Mouse (Mus musculus): ENCODE data around the gene St7l.
"Not testable (repeated sequence)": the region's sequence is repeated elsewhere in the genome, so short reads cannot be mapped to it uniquely, and the experiment has no call there.

The St7l gene

DNA sequence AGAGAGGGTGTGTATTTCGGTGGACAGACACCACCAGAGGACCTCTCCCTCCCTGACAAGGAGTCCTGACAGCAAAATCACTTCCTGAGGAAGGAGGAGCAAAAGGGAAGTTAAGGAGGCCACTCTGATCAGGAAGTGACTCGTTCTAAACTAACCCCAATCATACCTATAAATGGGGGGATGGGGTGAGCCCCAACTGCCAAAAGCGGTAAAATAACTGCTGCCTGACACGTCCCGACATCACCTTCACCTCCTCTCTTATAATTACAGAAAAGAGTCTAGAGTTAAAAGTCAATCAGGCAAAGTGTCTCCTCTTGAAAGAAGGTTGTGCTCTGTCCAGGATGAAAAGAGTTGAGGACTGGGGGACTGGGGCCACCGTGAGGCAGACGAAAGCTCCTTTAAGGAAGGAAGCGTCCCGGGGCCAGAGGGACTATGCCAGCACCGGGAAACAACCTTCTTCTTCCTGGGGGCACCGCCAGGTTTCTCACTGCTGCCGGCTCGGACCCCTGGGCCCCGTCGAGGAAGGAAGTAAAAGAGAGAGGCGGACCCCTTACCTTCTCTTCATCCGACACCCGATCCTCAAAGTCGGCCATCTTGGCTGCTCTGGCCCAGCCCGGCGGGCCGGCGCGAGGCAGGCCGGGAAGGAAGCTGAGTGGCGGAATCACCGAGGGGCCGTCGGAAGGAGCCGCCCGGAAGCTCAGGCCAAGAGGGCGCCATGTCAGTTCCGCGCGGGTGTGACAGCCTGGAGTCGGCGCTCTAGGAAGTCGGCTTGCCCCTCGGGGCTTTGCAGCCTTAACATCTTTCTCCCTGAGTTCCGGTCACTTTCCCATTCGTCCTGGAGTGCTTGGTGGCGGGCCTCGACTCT, at the start of gene St7l, which contains the start of gene Capza1:
Gene St7l, plus strand, starts transcription at position 220 of the 865 bp plus-strand sequence.
Gene Capza1, minus strand, starts transcription at position 720 of the 865 bp plus-strand sequence.
- DNase-seq = peak; percentile 92

DNA sequence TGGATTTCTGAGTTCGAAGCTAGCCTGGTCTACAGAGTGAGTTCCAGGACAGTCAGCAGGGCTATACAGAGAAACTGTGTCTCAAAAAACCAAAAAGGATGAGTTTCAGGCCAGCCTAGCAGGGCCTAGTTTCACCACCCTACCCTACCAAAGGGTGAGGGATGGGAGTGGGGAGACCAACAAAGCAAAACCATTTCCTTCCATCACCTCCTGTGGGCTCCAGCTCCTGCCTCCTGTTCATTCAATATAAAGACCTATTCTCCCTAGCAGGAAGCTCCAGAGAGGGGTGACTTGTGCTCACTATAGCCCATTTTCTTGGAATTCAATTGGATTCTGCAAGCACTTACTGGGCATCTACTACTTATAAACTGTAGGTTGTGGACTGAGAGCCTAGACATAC, 49.1 kb upstream of the St7l start:
- DNase-seq = no peak

DNA sequence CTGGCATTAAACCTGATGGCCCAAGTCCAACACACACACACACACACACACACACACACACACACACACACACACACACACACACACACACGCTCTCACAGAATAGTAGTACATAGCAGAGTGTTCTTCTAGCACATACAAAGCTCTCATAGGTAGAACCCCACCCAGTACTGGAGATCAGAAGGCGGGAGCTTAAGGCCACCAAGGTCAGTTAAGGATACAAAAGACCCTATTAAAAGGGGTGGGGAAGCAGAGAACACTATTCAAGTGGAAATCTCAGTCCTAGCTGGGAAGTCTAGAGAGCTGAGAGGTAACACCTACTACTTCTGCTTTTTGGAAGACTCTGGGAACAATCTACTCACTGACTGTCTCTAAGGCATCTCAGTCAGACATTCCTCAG, 48.5 kb upstream of the St7l start:
- no peak for DNase-seq

DNA sequence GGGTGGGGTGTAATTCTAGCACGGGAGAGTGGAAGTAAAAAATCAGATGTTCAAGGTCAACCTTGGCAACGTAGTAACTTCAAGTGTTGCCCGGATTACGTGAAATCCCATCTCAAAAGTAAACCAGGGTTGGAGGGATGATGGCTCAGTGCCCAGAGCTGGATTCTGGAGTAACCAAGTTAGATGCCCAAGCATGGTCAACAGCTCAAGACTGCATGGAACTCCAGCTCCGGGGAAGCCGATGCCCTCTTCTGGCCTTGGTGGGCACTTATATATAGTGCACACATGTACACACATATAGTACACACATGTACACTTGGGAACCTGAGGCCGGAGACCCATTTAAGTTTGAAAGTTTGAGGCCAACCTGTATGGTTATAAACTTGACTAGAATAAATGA, 47.7 kb upstream of the St7l start:
- no peak for DNase-seq

DNA sequence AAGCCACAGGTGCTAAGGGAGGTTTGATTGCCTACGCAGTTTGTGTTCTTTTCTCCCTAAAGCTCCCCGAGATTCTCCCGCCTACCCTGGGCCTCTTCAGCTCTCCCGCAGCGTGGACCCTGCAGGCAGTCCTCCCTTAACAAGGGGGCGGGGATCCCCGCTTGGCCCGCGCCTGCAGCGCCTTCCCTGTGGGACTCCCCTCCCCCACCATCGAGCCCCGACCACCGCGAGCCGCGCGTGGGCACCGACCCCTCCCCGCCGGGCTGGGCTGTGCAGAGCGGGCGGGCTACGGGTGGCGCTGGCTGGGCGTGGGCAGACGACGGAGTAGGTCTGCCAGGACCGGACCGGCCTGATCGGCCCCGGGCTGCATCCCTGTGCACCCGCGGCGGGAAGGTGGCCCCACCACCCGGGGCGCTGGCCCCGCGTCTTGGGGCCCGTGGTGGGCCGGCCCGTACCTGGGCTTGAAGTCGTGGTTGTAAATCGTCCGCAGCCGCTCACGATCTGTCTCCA, 46.3 kb upstream of the St7l start:
- peak; percentile 62 for DNase-seq

DNA sequence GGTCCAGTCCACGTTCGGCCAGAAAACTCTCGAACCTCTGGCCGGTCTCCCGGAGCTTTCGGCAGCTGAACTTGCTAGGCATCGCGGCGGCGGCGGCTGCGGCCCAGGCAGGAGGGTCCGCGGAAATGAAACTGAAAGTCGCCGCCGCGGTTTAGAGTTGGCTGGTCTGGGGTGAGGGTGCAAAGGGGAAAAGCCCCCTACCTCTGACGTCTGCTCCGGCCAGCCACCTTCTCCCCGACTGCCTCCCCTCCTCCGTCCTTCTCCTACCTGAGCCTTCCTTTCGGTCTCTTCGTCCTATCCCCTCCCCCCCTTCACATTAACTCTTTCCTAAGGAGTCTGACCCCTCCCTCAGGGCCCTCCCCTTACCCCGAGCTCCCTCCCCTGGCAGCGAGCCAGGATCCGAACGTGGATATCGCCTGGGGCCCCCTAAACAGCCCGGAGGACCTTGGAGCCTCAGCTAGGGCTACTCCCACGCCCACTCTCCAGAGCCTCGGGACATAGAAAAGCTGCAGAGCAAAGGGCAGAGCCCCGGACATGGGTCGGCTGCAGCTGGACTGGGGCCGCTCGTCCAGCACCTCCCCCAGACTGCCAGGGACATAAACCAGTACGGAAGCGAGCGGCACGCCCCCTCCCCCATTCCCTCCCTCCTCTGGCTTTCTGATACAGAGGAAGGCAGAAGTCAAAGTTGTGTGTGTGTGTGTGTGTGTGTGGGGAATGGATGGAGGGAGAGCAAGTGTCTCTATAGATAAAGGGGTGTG, 45.6 kb upstream of the St7l start, which contains the start of gene Mov10:
Gene Mov10, minus strand, starts transcription at position 573 of the 758 bp plus-strand sequence.
- peak; percentile 84 for DNase-seq

DNA sequence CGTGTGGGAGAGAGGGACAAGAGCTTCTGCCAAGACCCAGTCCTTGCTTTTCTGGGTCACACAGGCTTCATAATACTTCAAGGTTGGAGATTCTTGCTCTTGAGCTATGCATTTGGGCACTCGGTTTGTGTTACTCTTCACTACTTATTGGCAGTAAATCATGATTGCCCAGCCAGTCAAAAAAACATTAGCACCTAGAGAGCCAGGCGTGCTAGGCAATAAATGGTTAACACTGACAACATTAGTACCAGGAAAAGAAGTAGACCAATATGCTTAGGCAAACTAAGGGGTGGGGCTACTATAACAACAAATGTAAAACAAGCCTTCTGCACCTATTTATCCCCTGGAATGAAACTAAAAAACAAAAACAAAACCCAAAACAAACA, 45.1 kb upstream of the St7l start:
- no peak for DNase-seq

DNA sequence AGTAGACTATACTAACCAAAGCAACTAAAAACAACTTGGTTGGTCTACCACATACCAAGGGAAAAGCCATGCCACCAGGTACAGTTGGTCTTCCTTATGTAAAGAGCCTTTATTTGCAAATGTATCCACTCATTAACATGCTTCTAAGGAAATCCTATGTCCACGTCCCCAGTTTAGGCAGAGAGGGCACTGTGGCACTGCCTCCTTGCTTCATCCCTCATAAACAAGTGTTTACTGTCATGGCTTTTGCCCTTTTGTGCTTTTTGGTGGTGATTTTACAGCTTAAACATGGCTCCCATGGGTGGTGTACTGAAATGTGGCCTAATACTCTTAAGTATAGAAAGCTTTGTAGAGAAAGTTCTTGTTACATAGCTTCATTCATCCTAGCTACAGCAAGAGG, 43.4 kb upstream of the St7l start:
- DNase-seq = no peak

DNA sequence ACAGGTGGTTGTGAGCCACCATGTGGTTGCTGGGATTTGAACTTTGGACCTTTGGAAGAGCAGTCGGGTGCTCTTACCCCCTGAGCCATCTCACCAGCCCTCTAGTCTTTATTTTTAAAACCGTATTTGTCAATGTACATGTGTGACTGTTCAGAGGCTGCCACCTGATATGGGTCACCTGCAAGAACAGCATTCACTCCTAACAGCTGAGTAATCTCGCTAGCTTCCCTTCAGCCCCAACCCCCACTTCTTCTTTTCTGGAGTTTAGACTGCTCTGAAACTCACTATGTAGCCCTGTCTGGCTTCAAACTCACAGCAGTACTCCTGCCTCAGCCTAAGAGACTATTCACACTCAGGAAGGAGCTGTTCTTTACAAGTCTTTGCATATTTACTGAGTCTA, 41.4 kb upstream of the St7l start:
- DNase-seq = no peak

DNA sequence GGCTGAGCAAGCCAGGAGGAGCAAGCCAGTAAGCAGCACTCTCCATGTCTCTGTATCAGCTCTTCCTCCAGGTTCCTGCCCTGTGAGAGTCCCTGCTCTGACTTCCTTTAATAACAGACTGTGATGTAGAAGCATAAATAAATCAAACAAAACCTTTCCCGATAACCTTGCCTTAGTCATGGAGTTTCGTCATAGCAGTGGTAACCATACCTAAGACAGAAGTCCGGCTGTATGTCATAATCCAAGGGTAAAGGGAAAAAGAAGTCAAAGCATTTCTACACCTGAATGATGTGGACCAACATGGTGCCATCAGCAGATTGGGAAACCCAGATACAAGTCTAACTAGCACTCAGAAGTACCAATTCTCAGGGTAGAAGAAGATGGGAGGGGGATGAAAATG, 28.0 kb upstream of the St7l start:
- no peak for DNase-seq

DNA sequence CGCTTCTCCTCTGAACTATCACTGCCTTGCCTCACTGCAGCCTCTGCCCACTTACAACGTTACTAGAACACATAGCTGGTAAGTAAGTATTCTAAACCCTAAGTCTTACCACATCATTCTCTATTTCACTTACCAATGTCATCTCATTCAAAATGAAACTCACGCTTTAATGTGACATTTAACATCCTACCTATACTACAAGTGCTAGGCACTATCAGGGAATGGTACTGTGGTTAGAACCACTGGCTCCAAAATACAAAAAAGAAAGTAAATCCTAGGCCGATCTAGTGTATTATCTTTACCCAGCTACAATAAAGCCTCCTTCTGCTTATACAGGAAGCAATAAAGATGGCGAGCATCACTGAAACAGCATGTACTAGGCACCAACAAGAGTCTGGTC, 22.8 kb upstream of the St7l start:
- DNase-seq = no peak

DNA sequence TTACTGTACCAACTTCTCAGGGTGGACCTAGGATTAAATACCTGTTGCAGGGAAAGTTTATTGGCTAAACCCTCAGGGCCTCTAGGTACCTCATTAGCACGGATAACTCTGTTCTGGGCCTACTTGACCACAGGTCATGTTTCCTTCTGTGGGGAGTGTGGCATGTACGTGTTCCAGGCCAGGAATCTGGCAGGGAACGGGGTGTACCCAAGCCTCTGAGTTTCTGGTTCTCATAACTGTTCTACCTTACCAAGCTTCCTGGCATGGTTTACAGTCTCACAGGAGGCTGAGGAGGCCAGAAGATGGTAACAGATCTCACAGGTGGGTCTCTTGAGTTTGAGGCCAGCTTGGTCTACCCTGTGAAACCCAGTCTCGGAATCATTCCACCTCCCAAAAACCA, 17.2 kb upstream of the St7l start:
- DNase-seq = no peak

DNA sequence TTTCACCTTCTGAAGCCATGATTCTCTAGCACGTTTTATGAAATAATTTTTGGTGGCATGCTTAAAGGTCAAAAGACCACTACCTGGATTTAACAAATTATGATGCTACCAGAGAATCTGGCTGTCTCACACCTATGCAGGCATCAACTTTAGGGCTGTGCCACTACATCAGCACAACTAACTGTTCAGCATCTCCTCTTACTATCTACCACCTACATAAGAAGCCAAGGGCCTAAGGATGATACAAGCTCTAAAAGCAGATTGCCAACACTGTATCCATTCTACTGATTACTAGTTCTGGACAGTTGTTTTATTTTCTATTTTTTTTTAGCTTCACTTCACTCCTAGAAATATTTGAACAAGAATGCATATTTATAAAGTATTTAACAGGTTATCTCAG, 9.3 kb upstream of the St7l start:
- DNase-seq = no peak

DNA sequence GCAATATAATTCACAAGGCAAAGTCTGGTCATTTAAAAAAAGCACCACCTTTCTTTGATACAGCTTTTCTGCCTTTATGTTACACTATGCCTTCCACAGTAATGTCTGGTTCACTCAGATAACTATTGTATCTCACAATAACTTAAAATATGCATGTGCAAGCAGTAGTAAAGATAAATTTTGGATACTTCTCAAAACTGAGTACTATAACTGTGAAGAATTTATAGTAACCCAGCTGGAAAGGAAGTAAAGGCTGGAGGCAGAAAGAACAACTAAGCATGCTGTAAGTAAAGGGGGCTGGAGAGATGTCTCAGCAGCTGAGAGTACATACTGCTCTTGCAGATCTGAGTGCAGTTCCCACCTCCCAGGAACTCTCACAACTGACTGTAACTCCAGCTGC, 8.9 kb upstream of the St7l start:
- DNase-seq = no peak

DNA sequence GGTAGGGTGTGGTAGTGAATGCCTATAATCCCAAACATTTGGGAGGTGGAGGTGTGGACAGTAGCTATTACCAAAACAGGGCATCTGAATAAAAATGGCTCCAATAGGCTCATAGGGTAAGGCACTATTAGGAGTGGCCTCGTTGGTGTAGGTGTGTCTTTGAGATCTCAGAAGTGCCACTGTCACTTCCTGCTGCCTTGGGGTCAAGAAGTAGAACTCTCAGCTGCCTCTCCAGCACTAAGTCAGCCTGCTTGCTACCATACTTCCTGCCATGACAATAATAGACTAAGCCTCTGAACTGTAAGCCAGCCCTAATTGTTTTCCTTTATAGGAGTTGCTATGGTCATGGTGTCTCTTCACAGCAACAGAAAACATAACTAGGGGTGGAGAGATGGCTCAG, 7.7 kb upstream of the St7l start:
- no peak for DNase-seq

DNA sequence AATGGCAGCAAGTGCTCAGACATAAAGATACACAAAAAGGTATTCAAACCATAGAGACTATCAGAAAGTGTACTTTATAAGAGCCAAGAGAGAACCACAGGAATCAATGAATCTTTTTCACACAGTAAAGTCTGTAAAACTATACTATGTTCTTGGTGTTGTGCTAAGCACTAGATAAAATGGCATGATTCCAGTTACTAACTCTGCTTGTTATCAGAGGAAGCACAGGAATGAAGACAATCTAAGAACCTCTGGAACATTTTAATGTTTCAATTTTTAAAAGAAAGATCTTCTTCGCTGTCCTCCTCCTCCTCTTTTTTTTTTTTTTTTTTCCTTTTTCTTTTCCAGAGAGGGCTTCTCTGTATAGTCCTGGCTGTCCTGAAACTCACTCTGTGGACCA, 5.2 kb upstream of the St7l start:
- no peak for DNase-seq

DNA sequence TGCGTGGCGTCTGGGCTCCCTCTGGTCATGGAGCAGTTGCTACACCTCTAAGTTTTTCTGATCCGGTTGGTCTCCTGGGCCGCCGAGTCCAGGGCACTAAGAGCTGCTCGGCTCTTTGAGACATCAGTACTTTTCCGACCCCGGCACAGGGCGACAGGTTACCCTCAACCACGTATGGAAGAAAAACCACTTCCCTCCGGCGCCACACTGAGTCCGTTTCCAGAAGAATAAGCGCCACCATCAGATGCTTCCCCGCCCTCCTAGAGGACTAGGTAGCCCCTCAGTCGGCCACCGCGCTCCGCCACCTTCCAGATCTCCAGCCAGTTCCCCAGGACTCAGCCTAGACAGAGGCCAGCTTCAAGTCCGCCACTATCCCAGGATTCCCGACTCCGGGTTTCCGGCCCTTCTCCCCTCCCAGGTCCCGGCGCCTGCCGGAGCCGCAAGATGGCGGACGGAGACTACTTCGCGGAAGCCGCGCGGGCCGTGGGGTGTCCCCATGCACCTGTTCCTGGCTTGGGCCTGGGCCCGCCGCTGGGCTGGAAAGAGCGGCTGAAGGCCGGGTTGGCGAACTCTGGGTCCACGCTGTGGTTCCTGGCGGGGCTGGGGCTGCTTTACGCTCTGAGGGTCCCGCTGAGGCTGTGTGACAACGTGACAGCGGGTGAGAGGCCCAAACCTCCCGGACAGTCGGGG, 991 bp downstream of the St7l start:
- peak; percentile 83 for DNase-seq

DNA sequence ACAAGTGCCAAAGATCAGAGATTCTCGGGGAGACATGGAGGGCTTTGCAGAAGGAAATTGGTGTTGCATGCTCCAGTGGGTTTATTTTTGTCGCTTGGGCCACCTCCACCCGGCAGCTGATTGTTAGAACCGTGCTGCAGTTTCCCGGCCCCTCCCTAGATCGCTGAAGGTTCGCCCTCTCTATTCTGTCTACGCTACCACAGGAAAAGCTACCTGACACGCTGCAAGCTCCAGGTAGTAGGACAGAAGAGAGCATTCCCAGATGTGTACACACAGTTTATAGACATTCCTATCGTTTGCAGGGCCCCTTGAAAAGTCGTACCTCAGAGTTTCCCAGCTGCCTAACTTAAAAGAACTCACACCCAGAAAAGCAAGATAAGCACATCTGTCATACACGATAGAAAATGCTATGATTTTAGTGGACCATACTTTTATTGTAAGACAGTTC, 1.6 kb downstream of the St7l start:
- DNase-seq = peak; percentile 60

DNA sequence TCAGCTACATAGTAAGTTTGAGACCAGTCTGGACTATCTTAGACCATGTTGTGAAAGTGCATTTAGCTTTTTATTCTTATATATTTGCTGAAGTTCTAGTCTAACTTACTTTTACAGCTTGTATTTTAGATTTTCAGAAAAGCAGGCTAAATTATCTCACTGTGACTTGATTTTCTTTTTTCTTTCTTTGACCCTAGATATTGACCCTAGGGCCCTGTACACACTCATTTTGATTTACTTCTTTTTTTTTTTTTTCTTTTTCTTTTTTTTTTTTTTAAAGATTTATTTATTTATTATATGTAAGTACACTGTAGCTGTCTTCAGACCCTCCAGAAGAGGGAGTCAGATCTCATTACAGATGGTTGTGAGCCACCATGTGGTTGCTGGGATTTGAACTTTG, 2.9 kb downstream of the St7l start:
- not testable (repeated sequence) for DNase-seq

DNA sequence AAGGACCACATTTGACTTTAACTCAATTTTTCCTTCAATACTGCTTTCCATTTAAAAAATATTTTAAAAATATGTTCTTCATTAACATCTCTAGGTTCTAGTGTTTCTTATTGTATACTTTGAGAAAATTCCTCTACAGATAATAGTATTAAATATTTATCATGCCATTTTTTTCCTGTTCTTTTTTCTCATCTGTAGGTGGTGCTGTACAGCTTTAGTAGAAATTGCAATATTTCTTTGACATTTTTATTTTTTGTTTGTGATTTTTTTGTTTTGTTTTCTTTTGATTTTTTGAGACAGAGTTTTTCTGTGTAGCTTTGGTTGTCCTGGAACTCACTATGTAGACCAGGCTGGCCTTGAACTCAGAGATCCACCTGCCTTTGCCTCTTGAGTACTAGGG, 5.8 kb downstream of the St7l start:
- no peak for DNase-seq

DNA sequence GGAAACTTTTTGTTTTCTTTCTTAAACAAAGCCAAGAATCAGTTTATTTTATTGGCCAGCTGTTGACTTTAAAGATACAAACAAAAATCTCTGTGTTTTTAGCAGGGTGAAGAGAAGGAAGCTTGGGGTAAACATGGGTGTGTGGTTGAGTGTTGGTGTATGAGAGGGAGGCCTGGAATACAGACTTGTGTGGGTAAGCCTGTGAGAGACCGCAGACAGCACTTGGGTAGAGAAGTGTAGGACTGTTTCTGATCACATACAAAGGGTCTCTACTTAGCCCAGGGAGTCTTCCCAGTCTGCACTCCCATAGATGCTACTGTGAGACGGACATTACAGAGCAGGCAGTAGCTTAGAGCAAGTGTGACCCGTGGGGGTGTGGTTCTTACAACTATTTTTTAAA, 24.8 kb downstream of the St7l start:
- DNase-seq = no peak

DNA sequence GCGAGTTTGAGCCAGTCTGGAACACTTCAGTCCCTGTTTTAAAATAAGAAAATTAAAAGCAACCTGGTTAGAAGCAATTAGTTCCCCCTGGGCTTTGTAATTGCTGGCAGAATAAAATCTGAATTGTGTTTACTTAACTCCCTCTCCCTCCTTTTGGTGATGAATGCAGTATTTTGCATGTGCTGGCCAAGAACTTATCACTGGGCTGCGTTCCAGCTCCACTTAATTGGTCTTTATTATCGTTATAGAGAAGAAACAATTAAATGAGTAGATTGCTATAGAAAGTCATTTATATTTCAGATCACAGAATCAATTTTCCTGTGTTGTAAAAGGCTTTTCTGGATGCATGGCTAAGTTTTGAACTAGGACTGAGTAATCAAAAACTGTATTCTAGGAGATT, 32.3 kb downstream of the St7l start:
- DNase-seq = no peak

DNA sequence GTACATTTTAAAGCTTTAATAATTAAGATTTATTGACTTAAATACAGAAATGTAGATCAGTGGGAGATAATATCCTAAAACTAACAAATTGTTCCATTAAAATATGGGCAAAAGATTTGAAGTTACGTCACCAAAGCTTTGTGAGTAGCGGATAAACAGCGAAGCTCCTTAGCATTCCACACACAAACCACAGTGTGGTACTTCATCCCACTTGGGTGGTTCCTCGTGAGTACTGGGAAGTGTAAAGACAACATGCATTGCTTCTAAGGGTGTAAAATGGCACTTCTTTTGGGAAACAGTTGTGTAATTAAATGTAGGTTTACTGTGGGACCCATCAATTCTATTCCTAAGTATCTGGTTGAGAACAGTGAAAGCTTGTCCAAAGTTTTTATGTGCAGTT, 37.3 kb downstream of the St7l start:
- no peak for DNase-seq

Measured in liver (tissue).